Mouse (Mus musculus) layer of hippocampus, postnatal 10 days (tissue): ENCODE measurements around the gene Ndufa1. TPM values are rescaled to one million over a fixed set of nuclear protein-coding genes. Genes with fewer than 3 reads are reported as not detected.
"Not testable (repeated sequence)": the region's sequence is repeated elsewhere in the genome, so short reads cannot be mapped to it uniquely, and the experiment has no call there.

ENCODE experiments used
- DNase-seq, 2 experiments: peaks; one replicate each; pipeline ENCODE4 v3.0.0; 2021; ENCODE audit warnings: low spot score in 2 of 2
- long read RNA-seq: library from polyadenylated mRNA; stranded (forward); transcript quantifications from one replicate; pipeline ENCODE4 v2.0.0, GENCODE M21; 2023
- total RNA-seq, 2 experiments: library from RNA; stranded (reverse); gene quantifications; 2 replicates each; pipeline ENCODE4 v1.2.3; 2021

Ndufa1 gene
- 100 to 1,000 TPM; 233 to 247 TPM for total RNA-seq
- long read RNA-seq, transcript Ndufa1-201 (3 exons, 419 nt): major isoform, 229 of 274 reads
- long read RNA-seq, partial matches to known transcripts: 44 of 274 reads
- long read RNA-seq, other reads (novel, unspliced or antisense): 1 of 274 reads

- peak; percentile 68 to 78 for DNase-seq
Observed at GRCm38 (mm10) chrX:37191105-37191743, at the start of gene Ndufa1, which contains the start of gene Rnf113a1. TSS of gene Ndufa1 (minus strand) at chrX:37191163. TSS of gene Rnf113a1 (plus strand) at chrX:37191245.

DNA sequence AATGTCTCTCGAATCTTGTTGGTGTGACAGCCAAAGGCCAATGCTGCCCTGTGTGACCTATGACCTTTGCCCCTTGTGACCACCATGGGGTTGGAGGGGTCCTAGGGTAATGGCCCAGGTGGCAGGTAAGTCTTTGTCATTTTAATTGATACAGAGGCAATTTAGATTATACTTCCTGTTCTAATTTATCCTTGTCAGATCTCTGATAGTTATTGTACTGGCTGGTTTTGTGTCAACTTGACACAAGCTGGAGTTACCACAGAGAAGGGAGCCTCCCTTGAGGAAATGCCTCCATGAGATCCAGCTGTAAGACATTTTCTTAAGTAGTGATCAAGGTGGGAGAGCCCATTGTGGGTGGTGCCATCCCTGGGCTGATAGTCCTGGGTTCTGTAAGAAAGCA, 31.2 kb upstream of the Ndufa1 start, which contains the start of gene Rhox1:
TSS of gene Rhox1 (minus strand) at position 101 of the 400 bp plus-strand sequence.
- DNase-seq: not testable (repeated sequence)

DNA sequence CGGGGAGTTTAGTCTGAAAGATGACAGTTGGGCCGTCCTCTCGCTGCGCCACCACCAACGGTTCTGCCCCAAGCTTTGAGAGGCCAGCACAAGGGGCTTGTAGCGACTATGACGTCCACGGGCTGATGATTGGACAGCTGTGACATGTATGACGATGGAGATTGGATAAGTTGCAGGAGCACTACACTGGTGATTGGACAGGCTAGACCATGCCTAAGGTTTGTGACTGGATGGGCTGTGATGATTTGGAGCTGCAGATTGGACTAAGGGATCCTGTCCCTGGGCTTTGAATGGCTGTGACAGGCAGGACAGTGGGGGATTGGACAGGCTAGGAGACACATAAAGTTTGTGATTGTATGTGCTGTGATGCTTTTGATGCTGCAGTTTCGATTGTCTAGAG, 20.0 kb upstream of the Ndufa1 start, which contains the start of gene Gm9:
TSS of gene Gm9 (minus strand) at position 101 of the 400 bp plus-strand sequence.
- DNase-seq: no peak

DNA sequence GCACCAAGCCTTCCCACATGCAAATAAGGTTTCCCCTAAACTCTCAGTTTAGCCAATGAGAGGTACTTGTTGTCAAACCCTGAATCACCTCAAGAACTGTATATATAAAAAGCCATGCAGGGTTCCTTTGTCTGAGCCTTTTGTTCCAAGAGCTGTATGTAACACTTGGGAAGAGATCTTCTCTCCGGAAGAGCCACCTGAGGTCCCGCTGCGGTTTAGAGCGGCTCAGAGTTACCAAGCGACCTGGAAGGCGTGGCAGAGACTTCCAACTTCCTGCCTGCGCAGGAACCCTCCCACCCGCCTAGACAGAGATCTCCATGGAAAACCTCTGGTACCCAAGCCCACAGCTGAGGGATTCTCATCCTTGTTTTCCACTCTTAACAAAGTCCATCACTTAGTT, 7.7 kb upstream of the Ndufa1 start:
- no peak for DNase-seq

GRCm38 (mm10) chrX:37191744-37192379, 899 bp upstream of the Ndufa1 start:
- peak; percentile 16 to 27 for DNase-seq

- no peak for DNase-seq
Observed at GRCm38 (mm10) chrX:37190755-37191104, 233 bp downstream of the Ndufa1 start.

- DNase-seq: not testable (repeated sequence)
Observed at GRCm38 (mm10) chrX:37184401-37184800, 6.6 kb downstream of the Ndufa1 start.

- no peak for DNase-seq
Observed at GRCm38 (mm10) chrX:37168742-37169141, 22.2 kb downstream of the Ndufa1 start, which contains the start of gene Akap14. TSS of gene Akap14 (minus strand) at chrX:37168842.

DNA sequence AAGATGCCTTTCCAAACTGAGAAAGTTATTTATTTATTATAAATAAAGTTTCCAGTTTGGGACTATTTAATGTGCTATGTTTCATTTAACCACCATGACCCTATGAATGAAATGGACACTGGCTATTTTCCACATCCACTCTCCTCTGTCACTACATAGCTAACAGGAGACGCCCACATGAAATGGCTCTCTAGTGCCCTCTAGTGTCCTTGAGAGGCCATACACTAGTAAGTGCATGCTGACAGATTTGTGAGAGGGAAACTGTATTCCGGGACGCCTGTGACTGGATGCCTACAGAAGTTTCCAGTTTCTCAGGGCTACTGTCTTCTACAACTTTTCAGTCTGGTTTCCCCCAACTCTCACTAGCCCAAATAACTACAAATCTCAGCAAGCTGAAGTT, 23.9 kb downstream of the Ndufa1 start:
- peak; percentile 8 to 17 for DNase-seq

GRCm38 (mm10) chrX:37163115-37163514, 27.8 kb downstream of the Ndufa1 start:
- no peak for DNase-seq

GRCm38 (mm10) chrX:37161169-37161568, 29.8 kb downstream of the Ndufa1 start:
- no peak for DNase-seq

DNA sequence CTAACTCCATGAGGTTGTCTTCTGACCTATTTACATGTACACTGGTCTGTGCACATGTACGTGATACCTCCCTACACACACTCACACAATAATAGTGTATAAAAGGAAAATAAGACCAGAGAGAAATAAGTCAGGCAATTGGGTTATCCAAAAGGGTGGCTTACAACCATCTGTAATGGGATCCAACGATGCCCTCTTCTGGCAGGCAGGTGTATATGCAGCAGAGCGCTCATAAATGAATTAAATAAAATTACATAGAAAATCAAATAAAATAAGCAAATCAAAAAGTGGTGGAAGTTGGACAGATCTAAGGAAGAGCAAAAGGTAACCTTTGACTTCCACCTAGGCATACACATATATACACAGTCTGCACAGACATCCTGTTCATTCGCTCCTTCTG, 33.1 kb downstream of the Ndufa1 start:
- no peak for DNase-seq

DNA sequence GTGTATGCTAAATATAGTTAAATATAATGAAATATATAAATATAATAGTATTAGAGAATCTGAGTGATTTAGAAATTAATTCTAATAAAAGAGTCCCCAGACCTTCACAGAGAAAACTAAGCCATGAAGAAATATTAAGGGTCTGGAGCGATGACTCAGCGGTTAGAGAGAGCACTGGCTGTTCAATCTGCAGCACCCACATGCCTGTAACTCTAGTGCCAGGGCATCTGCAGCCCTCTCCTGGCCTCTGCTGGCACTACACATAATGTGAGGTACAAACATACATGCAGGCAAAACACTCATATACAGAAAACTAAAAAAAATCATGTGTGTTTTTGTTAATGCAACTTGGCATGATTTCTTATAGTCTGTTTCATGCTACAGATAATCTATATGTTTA, 46.0 kb downstream of the Ndufa1 start:
- DNase-seq: peak in 1 of 2 experiments; percentile 7

DNA sequence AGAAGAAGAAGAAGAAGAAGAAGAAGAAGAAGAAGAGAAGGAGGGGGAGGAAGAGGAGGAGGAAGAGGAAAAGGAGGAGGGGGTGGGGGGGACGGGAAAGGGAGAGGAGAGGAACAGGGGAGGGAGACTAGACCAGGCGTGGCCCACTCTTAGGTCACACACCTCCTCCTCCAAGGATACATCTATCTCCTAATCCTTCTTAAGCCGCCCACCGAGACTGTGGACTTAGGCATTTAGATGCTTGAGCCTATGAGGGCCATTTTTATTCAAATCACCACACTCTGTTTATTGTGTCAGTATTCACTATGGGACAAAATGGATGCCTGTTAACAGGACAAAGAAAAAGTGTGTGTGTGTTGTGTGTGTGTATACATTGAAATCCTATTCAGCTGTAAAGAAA, 46.5 kb downstream of the Ndufa1 start:
- not testable (repeated sequence) for DNase-seq

DNA sequence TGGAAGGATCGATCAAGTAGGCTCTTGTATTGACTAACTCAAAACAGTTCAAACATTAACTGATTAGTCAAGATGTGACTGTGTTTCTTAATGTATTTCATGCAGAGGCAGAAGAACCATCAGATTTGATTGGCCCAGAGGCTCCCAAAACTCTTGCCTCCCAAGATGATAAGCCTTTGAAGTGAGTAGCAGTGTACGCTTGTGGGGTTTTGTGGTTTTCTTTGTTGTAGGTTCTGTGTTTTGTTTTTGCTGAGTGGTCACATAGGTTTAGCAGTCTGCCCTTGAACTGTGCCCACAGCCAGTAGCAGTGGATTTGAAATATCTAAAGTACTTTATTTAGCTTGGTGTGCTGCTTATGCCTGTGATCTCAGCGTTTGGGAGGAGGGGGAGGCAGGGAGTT, 49.2 kb downstream of the Ndufa1 start:
- DNase-seq: no peak

Other genes with a start within 250 kb of the Ndufa1 start
- gene Sept6, start 199.4 kb downstream of the Ndufa1 start, total RNA-seq: 10 to 100 TPM; 62.0 to 64.6 TPM
- gene Sowahd, start 142.3 kb downstream of the Ndufa1 start, total RNA-seq: not detected
- 100 to 1,000 TPM; 418 to 424 TPM for gene Rpl39, start 105.8 kb downstream of the Ndufa1 start, total RNA-seq
- 10 to 100 TPM; 20.7 to 21.6 TPM for gene Upf3b, start 80.8 kb downstream of the Ndufa1 start, total RNA-seq
- 10 to 100 TPM; 18.1 to 22.9 TPM for gene Nkap, start 64.4 kb downstream of the Ndufa1 start, total RNA-seq
- under 1 TPM in 1 of 2 experiments, not detected in 1; 0.25 TPM for gene Akap14, start 22.3 kb downstream of the Ndufa1 start, total RNA-seq
- gene Rnf113a1, start 82 bp upstream of the Ndufa1 start, total RNA-seq: 1 to 10 TPM; 6.9 to 8.4 TPM
- gene Gm9, start 19.9 kb upstream of the Ndufa1 start, total RNA-seq: not detected
- gene Rhox1, start 31.1 kb upstream of the Ndufa1 start, total RNA-seq: not detected
- not detected for gene Rhox2a, start 53.8 kb upstream of the Ndufa1 start, total RNA-seq
- gene Rhox3a, start 58.8 kb upstream of the Ndufa1 start, total RNA-seq: not detected
- gene Rhox4a, start 74.2 kb upstream of the Ndufa1 start, total RNA-seq: not detected
- not detected for gene Rhox3a2, start 188.9 kb upstream of the Ndufa1 start, total RNA-seq
- not detected for gene Rhox4a2, start 199.7 kb upstream of the Ndufa1 start, total RNA-seq
- not detected for gene Rhox2b, start 220.9 kb upstream of the Ndufa1 start, total RNA-seq
- gene Rhox4b, start 241.3 kb upstream of the Ndufa1 start, total RNA-seq: not detected